Mouse (Mus musculus) lung, postnatal 14 days (tissue): ENCODE results near the gene Kif3c.

Source experiments
- DNase-seq: peaks from one replicate; pipeline ENCODE4 v3.0.0; 2021

The Kif3c gene

GRCm38 (mm10) chr12:3364508-3365448 is at the start of gene Kif3c:
Gene Kif3c, plus strand, starts transcription at chr12:3365132.
- peak; percentile 64 for DNase-seq

GRCm38 (mm10) chr12:3316083-3316482 is 48.8 kb upstream of the Kif3c start:
- peak; percentile 15 for DNase-seq

GRCm38 (mm10) chr12:3316937-3317336 is 48.0 kb upstream of the Kif3c start:
- no peak for DNase-seq

GRCm38 (mm10) chr12:3319377-3319776 is 45.6 kb upstream of the Kif3c start:
- DNase-seq, result peak; percentile 36

DNA sequence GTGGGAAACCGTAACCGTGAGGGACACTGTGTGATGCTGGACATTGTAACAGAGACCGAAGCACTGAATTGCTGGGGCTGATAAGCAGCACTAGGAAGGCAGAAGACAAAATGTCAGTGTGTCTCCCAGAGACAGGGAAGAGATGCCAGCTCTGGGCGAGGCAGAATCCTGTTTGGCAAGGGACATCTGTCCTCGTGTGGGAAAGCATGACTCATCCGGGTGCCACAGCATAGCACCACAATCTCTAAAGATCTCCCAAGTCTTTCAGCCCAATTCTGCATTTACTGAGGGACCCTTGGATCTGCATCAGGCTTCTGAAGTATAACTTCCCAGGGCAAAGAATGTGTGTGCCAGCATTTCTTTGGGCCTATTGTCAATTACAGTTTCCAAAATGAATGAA is 41.7 kb upstream of the Kif3c start:
- no peak for DNase-seq

GRCm38 (mm10) chr12:3325232-3325631 is 39.7 kb upstream of the Kif3c start:
- DNase-seq, result no peak

DNA sequence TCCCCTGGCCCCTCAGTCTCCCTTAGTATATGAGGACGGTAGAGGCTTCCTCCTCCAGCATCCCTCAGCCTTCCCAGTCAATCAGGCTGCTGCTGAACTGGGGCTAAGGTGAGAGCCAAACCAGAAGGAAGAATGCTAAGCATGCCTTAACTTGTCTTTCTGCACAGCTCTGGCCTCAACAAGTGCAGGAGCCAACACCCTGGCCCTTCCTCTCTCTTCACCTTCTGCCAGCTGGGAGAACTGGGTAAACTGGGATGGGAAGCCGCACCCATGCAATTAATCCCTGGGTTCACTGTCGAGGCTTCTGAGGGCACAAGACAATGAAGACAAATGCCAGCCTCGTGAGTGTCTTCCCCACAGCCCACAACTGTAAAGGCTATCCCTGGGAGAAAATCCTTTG is 35.3 kb upstream of the Kif3c start:
- DNase-seq, result no peak

DNA sequence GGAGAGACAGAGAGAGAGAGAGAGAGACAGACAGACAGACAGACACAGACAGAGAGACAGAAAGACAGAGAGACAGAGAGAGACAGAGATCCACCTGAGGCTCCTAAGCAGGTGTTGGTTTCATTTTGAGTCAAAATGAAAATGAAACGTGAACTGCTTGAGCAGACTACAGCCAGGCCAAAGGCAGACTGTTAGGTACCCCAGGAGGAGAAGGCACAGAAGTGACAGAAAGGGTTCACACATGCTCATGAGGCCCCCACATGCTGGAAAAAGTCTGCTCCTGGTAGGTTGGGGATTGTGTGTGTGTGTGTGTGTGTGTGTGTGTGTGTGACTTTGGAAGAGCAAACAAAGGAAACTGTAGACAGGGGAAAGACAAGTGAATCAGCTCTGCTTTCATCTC is 26.0 kb upstream of the Kif3c start:
- no peak for DNase-seq

DNA sequence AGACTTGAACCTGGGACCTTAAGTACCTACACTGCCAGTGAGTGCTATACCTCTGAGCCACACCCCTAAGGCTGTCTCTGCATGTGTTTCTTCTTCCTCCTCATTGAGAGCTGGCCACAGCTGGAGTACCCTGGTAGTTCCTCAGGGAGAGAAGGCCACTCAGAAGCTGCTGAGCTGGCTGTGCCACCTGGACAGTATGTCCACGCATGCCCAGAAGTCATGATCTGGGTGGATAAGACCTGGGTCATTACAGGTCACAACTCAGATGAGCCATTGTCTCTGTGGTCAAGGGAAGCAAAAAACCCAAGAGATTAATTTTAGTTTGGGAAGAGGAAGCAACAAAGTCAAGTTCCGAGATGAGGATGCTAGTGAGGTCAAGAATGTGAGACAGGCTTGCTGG is 20.8 kb upstream of the Kif3c start:
- no peak for DNase-seq

DNA sequence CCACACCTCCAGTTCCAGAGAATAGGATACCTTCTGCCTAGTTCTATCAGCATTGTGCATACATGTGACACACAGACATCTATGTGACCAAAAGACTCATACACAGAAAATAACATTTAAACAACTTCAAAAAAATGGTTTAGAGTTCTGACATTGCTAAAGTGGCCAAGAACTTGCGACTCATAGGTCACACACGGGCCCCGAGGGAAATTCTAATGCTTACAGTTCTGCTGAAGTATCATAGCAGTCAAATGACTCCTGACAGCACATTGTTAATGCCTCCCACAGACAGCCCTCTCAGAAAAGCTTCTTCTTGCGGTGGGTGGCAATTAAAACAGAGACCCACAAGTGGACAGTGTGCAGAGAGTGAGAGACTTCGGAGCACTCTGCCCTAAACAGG is 19.9 kb upstream of the Kif3c start:
- no peak for DNase-seq

GRCm38 (mm10) chr12:3347682-3348081 is 17.2 kb upstream of the Kif3c start:
- DNase-seq, result no peak

DNA sequence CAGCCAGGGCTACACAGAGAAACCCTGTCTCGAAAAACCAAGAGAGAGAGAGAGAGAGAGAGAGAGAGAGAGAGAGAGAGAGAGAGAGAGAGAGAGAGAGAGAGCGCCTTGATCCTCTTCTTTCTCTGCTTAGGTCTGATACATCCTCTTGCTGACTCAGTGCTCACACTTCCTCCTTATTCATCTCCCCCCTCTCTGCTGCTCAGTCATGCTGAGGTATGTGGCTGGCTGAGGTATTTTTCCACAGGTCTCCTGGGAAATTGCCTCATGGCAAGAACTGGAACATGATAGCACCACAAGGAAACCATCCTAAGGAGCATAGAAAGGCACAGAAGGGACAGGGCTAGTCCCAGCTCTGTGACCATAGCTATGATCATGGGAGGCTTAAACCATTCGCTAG is 15.5 kb upstream of the Kif3c start:
- no peak for DNase-seq

- DNase-seq, result no peak
Measured at GRCm38 (mm10) chr12:3350136-3350535, 14.8 kb upstream of the Kif3c start.

GRCm38 (mm10) chr12:3352216-3352615 is 12.7 kb upstream of the Kif3c start:
- no peak for DNase-seq

GRCm38 (mm10) chr12:3355068-3355467 is 9.9 kb upstream of the Kif3c start:
- no peak for DNase-seq

- DNase-seq, result no peak
Measured at GRCm38 (mm10) chr12:3356824-3357223, 8.1 kb upstream of the Kif3c start.

- peak; percentile 90 for DNase-seq
Measured at GRCm38 (mm10) chr12:3359302-3359701, 5.6 kb upstream of the Kif3c start.

DNA sequence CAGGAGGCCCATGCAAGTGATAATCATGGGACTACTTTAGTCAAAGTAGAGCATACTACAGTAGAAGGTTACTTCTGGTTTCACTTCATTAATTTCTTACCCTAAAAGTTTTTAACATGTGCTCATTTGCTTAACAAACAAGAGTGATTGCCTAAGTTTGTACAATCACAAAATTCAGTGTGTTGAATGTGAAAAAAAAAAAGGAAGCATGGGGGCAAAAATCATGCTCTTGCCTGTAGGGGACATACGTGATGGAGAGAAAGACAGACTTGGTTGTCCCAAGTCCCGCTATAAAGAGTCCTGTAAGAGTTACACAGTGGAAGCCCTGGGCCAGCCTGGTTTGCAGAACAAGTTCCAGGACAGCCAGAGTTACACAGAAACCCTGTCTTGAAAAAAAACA is 4.9 kb upstream of the Kif3c start:
- DNase-seq, result no peak

GRCm38 (mm10) chr12:3364076-3364475 is 856 bp upstream of the Kif3c start:
- DNase-seq, result no peak

- no peak for DNase-seq
Measured at GRCm38 (mm10) chr12:3365449-3366189, 687 bp downstream of the Kif3c start.

GRCm38 (mm10) chr12:3366190-3366956 is 1.4 kb downstream of the Kif3c start:
- DNase-seq, result no peak

DNA sequence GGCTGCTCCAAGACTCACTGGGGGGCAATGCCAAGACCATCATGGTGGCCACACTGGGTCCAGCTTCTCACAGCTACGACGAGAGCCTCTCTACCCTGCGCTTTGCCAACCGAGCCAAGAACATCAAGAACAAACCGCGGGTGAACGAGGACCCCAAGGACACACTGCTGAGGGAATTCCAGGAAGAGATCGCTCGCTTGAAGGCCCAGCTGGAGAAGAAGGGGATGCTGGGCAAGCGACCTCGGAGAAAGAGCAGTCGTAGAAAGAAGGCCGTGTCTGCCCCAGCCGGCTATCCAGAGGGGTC is 2.0 kb downstream of the Kif3c start:
- DNase-seq, result no peak

DNA sequence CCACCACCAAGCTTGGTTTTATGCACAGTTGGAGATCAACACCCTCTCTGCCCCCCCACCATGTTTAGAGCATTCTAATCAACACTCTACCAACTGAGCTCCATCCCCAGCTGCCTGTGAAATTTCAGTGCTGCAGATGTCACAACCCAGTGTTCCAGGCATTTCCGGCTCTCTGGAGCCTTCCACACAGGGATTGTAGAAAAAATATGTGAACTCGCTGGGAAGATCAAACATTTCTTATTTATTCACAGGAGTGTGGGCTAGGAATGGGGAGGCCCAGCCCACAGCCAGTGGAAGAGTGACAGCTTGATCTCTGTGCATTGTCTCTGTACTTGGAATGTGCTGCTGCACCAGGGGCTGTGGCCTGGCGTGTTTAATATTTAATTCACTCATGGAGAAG is 3.8 kb downstream of the Kif3c start:
- no peak for DNase-seq
